Mouse (Mus musculus) E14TG2a.4 (cell line): ENCODE data around the gene Vps13c.

Source experiments
- H3K27me3 ChIP-seq: 2 replicates; pipeline ENCODE4 v1.6.1; 2014; ENCODE audit warnings: low read length, control low read depth; ENCODE audit not compliant: insufficient read depth
- H3K36me3 ChIP-seq: 2 replicates; pipeline ENCODE4 v1.6.1; 2014; ENCODE audit warnings: low read length, control low read depth; ENCODE audit not compliant: insufficient read depth
- H3K4me1 ChIP-seq: replicated peaks from 2 replicates; pipeline ENCODE4 v1.6.1; 2014; ENCODE audit warnings: low read depth, low read length, control low read depth
- H3K4me3 ChIP-seq: replicated peaks from 2 replicates; pipeline ENCODE4 v1.5.1; 2014; ENCODE audit warnings: mild to moderate bottlenecking, low read length
- H3K9me3 ChIP-seq: 2 replicates; pipeline ENCODE4 v1.6.1; 2014; ENCODE audit warnings: low read length, control low read depth
- CTCF ChIP-seq: conservative IDR thresholded peaks from 2 replicates; pipeline ENCODE4 v1.5.1; 2014; ENCODE audit warnings: low read length
- NANOG ChIP-seq: IDR thresholded peaks from 2 replicates; pipeline ENCODE4 v1.6.1; 2014; ENCODE audit warnings: borderline replicate concordance, low read length, mixed read lengths
- POU5F1 ChIP-seq: IDR thresholded peaks from 2 replicates; pipeline ENCODE4 v1.6.1; 2014; ENCODE audit warnings: low read length, borderline replicate concordance

Gene Vps13c

DNA sequence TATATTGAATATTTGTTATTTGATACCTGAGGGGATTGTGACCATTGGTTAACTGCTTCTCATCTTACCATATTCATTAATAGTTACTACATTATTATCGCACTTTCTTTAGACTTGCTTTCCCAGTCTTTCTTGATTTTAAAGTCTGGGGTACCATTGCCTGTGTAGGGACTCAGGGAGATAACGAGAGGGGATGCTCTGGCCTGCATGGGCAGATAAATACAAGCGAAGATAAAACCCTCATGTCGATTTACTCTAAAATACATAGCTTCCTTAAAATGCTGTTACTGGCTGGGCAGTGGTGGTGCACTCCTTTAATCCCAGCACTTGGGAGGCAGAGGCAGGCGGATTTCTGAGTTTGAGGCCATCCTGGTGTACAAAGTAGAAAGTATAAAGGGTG is 23.1 kb downstream of the Vps13c start:
- Histone ChIP-seq H3K27me3 (no peaks in the 10 kb centered on the region), H3K36me3 (no peaks in the 10 kb centered on the region), H3K4me3 (no peak overlapping the region), H3K9me3 (no peaks in the 10 kb centered on the region), H3K4me1 (no peaks in the 10 kb centered on the region)
- TF ChIP-seq POU5F1 (no peak), NANOG (no peak), CTCF (no peak)

DNA sequence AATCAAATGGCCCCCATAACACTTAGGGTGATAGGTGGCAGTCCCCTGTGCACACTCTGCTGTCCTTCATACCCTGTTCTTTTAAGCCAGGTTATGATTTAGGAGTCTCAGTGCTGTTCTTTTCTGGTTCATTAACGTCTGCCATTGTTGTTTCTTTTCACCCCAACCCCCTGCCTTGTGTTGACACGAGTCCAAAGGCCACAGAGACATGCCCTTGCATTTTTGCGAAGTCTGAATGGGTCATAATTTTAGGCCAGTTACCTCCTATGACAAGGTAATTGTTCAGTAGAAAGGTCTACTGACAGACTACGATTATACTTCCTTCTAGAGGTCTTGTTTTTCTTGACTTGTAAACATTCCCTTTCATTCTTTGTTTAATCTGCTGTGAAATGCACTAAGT is 23.8 kb downstream of the Vps13c start:
- no peaks in the 10 kb centered on the region for H3K4me1 ChIP-seq
- H3K27me3 ChIP-seq, result no peaks in the 10 kb centered on the region
- no peak overlapping the region for H3K4me3 ChIP-seq
- no peaks in the 10 kb centered on the region for H3K36me3 ChIP-seq
- TF ChIP-seq NANOG, result no peak
- TF ChIP-seq CTCF, result no peak
- no peak for TF ChIP-seq POU5F1
- no peaks in the 10 kb centered on the region for H3K9me3 ChIP-seq

DNA sequence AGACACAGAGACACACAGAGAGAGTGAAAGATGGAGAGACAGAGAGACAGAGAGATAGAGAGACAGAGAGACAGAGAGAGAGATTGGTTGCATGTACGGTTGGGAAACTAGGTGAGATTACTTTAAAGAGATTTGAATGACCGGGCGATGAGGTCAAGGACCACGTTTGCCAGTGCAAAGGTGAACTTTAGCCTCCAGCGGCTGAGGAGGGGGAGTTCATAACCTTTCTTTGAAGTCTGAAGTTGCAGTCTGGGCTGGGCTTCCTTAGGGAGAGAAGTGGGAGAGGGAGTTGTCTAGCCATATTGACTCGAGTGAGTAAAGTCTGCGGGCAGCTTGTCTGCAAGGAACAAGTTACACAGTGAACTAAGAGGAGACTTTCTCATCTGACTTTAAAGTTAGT is 25.2 kb downstream of the Vps13c start:
- Histone ChIP-seq H3K4me3 (no peak overlapping the region), H3K27me3 (no peaks in the 10 kb centered on the region), H3K9me3 (no peaks in the 10 kb centered on the region), H3K4me1 (no peaks in the 10 kb centered on the region), H3K36me3 (no peaks in the 10 kb centered on the region)
- no peak for TF ChIP-seq POU5F1

DNA sequence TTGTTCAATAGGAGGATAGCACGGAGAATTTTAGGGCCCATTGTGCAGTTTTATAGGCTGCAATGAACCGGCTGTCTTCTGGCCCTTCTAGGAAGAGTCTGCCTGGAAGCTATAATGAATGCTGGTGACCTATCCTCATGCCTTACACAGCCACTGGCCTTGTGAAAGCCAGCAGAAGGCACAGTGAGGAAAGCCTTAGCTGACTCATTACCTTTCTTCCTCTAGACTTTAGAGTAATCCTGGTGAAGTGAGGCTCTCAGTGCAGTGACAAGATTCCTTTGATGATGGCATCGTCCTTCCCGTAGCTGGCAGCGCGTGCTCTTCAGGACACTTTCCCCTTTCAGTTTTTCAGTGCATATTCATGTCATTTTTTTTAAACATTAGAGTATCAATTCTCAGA is 27.2 kb downstream of the Vps13c start:
- TF ChIP-seq CTCF, result no peak
- no peak for TF ChIP-seq NANOG
- no peak for TF ChIP-seq POU5F1
- Histone ChIP-seq H3K4me1 (no peaks in the 10 kb centered on the region), H3K4me3 (no peak overlapping the region), H3K36me3 (no peaks in the 10 kb centered on the region), H3K9me3 (no peaks in the 10 kb centered on the region), H3K27me3 (no peaks in the 10 kb centered on the region)

DNA sequence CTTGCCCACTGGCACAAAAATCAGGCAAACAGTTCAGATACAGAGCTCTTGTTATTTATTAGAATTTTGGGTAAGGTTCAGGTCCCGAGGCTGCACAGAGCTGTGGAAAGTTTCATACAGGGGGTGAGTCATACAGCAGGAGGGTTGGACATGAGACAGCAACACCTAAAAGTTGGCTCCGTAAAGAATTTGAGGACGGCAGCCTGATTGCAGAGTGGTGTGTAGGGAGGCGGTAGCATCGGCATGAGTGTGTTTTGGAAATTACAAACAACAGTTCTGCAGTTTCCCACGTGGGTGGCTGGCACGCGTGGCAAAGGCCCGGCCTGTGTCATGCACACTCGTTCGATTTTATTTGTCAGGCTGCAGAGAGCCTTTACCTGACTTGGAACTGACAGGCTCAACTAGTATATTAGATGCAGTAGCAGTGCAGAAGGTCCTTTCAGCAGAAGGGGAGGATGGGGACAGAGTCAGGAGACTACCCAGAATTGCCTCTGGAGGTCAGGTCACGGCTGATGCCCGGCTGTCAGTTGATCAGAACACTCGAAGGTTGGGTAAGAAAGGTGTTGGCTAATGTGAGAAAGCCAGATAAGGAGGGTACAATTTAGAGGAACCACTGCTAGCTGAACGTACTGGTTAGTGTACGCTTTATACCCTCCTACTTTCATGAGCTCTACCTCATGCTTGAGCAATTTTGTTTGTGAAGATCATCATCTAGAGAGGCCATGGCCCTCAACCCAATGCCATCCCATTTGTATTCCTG is 29.7 kb downstream of the Vps13c start:
- H3K4me3 ChIP-seq, result no peak overlapping the region
- no peaks in the 10 kb centered on the region for H3K4me1 ChIP-seq
- no peak for TF ChIP-seq POU5F1
- TF ChIP-seq NANOG, result no peak
- TF ChIP-seq CTCF, result no peak
- H3K27me3 ChIP-seq, result no peaks in the 10 kb centered on the region
- H3K36me3 ChIP-seq, result 0 out of 2 replicates have a peak, but pooled peaks cover 3% of the 10 kb centered on the region
- H3K9me3 ChIP-seq, result no peaks in the 10 kb centered on the region

DNA sequence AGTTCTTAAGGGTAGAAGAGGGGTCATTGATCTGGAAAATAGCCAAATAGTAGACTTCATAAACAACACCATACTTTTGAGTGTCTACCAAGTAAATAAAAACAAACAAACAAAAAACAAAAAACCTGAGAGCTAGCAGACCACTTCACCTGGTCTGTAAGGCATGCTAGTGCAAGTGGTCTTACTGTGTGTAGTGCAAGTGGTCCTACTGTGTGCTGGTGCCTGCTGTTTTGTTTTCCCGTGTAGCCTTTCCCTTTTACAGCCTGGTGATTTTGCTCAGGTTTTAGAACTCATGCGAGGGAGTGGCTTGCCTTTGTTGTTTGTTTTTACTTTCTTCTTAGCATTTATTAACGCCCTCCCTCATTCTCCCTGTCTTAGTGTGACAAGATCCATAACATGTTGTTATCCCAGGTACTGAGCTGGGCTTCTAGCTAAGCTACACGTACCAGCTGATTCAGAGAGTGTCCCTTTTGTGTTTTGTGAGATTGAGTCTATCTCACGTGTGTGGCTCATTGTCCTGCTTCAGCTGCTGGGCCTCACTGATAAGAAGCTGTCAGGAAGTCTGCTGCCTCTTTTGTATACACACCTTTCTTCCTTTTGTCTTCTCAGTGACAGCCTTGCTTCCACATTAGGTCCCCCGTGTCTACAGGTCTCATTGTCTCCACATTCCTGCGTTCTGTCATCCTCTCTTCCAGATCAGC is 34.5 kb downstream of the Vps13c start:
- 0 out of 2 replicates have a peak, but pooled peaks cover 3% of the 10 kb centered on the region for H3K36me3 ChIP-seq
- no peak overlapping the region for H3K4me3 ChIP-seq
- H3K9me3 ChIP-seq, result no peaks in the 10 kb centered on the region
- H3K4me1 ChIP-seq, result peaks cover 6% of the 10 kb centered on the region
- no peaks in the 10 kb centered on the region for H3K27me3 ChIP-seq
- TF ChIP-seq POU5F1 (no peak), CTCF (no peak), NANOG (no peak)

DNA sequence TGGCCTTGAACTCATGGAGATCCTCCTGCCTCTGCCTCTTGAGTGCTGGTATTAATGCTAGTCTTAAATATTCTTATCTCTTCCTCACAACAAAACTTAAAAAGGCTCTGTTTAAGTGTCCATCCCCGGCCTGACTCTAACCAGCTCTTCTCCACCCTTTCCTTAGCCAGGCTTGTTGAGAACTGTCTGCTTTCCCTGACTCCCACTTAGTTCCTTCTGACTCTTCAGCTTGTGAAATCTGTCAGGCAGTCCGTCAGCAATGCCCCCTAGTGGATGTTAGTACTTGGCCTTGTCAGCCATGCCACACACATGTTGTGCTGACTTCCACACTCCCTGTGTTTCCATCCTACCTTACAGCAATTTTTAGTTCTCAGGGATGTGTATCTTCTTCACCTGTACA is 35.1 kb downstream of the Vps13c start:
- H3K27me3 ChIP-seq, result no peaks in the 10 kb centered on the region
- H3K4me1 ChIP-seq, result peaks cover 6% of the 10 kb centered on the region
- no peaks in the 10 kb centered on the region for H3K9me3 ChIP-seq
- H3K4me3 ChIP-seq, result no peak overlapping the region
- peaks cover 3% of the 10 kb centered on the region; the same call in 1 of the 2 replicates for H3K36me3 ChIP-seq
- TF ChIP-seq NANOG (no peak), POU5F1 (no peak), CTCF (peak; percentile 78)

DNA sequence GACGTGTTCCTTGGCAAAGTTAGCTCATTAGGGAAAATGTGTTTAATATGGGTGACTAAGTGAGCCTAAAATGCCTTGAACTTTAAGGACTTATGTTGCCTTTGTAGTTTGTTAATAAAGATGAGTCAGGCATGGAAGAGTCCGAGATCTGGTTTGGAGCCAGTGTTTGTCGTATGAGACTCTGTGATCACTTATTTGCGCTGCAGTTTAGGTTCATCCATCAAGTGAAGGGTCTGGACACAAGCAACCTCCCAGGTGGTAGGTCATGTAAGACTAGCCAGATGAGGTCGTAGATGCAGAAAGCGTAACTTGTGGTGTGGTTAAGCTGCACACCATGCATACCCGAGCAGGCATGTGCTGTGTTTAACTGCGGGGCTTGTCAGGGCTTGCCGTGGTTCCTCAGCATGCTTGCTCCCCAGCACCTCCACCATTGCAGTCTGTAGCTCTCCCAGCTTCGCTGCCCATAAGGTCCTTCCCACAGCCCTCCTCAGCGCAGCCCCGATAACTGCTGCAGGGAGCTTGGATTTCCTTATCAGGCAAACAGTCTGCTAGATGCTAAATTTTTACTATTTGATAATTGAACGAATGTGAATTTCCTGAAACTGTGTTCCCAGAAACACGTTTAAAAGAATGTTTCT is 37.0 kb downstream of the Vps13c start:
- Histone ChIP-seq H3K4me1 (peaks cover 6% of the 10 kb centered on the region), H3K27me3 (no peaks in the 10 kb centered on the region)

More for the DNA sequence above, 37.0 kb downstream of the Vps13c start:
- Histone ChIP-seq H3K9me3 (no peaks in the 10 kb centered on the region), H3K36me3 (peaks cover 20% of the 10 kb centered on the region; the same call in 1 of the 2 replicates), H3K4me3 (no peak overlapping the region)
- TF ChIP-seq NANOG, result no peak
- TF ChIP-seq POU5F1, result no peak
- no peak for TF ChIP-seq CTCF
